Mouse (Mus musculus) retina, postnatal 7 days (tissue): ENCODE results near the gene Plekhg5.
A peak's percentile ranks its signal among the peaks of the same experiment; 100 is the strongest.

ENCODE experiments used
- DNase-seq: peaks from one replicate; pipeline ENCODE4 v3.0.0-alpha.2; 2012; ENCODE audit warnings: low read depth, low spot score

The Plekhg5 gene

GRCm38 (mm10) chr4:152125161-152126025, 53.1 kb downstream of the Plekhg5 start:
- no peak for DNase-seq

- no peak for DNase-seq
These were observed 54.0 kb downstream of the Plekhg5 start for GRCm38 (mm10) chr4:152126026-152126920.

DNA sequence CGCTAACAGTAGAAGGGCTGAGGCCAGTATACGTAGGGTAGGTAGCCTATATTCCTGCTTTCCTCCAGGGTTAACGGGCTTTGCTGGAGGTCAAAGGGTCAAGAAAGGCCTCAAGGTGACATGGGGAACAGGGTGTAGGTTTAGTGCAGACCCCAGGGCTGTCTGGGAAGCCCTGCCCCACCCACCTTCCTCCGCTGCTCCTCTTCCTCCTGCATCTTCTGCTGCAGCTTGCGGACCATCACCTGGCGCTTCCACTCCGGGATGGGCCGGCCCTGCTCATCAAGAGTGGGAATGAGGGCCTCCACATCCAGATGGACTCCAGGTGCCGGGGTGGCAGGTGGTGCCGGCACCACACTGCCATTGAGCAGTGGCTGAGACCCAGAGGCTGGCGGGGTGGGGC, 55.6 kb downstream of the Plekhg5 start:
- DNase-seq: no peak

DNA sequence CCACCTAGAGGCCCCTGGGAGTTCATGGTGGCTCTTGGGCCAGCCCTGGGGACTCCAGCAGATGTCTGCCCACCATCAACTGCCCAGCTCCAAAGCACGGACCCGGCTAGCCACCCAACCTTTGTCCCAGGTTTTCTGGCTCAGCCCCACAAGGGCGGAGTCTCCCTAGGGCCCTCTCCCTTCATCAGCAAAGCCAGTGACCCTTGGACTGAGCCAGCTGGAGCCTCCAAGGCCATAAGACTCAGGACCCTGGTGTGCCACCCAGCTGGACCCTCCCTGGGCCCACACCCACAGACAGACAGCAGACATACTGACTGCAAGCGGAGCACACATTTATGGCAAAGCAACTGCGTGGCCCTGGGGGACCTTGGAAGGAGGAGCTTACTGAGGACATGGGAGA, 56.5 kb downstream of the Plekhg5 start:
- no peak for DNase-seq

DNA sequence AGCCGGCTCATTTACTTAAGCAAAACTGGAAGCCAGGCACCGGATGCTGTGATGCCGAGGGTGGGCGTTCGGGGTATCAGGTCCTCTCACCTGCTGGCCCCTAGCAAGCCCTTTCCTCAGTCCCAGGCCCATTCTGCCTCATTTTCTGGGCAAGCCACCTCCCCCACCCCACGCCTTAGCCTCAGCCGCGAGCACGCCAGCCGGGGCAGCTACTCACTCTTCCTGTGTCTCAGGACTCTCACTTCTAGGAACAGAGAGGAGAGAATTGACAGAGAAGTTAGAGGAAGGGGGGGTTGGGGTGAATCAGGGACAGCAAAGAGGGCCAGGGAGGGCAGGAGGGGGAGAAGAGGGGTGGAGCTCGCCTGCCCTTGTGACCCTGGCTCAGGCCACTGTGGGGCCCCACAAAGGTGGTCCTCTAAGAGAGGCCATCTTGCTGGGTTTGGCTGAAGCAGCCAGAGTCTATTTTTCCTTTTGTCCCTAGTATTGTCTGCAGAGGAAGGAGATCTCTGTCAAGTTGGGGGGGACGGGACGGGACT, 57.2 kb downstream of the Plekhg5 start:
- no peak for DNase-seq

GRCm38 (mm10) chr4:152130771-152131653, 58.7 kb downstream of the Plekhg5 start:
- no peak for DNase-seq

- DNase-seq: no peak
These were observed 59.8 kb downstream of the Plekhg5 start for GRCm38 (mm10) chr4:152131809-152132771.

DNA sequence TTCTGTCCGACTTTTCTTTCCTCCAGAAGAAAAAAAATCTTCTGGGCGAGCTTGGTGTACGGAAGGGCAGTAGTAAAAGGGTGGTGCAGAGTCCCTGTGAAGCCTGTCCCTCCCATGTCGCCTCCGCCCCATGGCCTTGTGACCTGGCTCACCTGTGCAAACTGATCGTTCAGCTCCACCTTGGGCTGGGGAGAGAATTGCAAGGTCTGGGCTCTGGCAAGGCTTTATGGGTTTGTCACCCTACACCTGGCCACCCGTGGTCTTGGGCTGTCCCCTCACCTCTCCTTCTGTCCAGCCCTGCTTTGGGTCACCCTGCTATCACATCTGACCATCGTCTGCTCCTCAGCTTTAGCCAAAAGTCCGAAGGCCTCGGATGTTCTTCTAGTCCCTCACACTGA, 60.5 kb downstream of the Plekhg5 start:
- DNase-seq: no peak

GRCm38 (mm10) chr4:152133213-152133612, 60.9 kb downstream of the Plekhg5 start:
- no peak for DNase-seq

DNA sequence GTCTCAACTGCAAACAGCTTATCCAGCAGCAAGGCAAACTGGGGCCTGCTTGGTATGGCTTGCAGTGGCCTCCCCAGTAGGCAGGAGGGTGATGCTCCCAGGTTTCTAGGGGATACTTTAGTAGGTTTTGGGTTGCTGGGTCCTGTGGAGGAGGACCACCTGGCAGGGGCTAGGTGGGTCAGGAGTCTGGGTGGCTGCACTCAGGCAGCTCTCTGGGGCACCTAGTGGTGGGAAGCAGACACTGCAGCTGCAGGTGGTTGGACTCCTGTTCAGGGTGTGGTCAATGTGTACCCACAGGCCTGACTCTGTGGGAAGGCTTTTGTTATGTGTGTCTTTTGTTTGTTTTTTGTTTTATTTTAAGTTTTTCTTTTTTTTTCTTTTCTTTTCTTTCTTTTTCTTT, 62.2 kb downstream of the Plekhg5 start:
- no peak for DNase-seq

- DNase-seq: no peak
These were observed 63.1 kb downstream of the Plekhg5 start for GRCm38 (mm10) chr4:152135363-152135762.

- no peak for DNase-seq
These were observed 64.0 kb downstream of the Plekhg5 start for GRCm38 (mm10) chr4:152136112-152136875.

DNA sequence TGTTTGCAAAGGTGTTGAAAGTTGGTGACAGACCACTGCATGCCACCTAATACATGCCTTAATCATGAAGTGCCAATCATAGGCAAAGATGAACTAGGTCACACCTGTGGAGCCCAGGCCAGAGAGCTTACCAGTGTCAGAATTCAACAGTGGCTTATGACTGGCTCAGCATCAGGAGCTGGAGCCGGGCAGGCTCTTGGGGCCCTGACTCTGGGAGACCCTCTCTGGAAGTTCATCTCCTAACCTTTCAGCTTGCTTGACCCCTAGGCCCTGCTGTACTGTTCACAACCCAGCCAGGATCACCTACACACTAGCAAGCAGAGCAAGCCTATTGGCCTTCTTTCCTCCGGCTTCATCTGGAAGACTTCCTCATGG, 64.6 kb downstream of the Plekhg5 start:
- no peak for DNase-seq

DNA sequence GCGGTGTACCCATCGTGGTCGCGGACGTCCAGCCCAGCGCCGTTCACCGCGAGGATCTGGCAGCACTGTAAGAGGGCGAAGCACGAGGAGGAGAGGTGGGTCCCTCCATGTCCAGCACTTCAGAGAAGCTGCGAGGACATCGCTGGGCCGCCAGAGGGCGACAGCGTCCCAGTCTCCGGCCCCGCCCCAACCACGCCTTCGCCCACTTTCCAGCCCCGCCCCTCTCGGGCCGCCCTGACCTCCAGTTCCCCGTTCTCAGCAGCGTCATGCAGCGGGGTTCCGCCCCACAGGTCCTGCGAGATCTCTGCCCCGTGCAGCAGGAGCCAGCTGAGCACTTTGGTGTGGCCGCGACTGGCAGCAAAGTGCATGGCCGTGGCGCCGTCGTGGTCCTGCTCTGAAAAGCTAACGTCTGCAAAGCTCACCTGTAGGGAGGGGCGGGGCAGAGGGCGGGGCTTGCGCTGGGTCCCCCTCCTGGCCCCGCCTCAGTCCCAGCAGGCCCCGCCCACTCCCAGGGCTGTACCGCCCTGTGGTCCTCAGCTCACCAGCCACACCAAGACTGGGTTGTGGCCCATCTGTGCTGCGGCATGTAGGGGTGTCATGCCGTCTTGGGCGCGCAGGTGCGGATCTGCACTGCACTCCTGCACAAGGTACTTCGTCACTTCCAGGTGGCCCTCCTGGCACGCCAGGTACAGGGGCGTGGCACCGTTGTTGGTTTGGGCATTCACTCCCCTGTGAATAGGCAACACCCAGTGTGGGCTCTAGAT, 66.4 kb downstream of the Plekhg5 start:
- peak; percentile 82 for DNase-seq

GRCm38 (mm10) chr4:152140441-152140840, 68.1 kb downstream of the Plekhg5 start:
- no peak for DNase-seq

DNA sequence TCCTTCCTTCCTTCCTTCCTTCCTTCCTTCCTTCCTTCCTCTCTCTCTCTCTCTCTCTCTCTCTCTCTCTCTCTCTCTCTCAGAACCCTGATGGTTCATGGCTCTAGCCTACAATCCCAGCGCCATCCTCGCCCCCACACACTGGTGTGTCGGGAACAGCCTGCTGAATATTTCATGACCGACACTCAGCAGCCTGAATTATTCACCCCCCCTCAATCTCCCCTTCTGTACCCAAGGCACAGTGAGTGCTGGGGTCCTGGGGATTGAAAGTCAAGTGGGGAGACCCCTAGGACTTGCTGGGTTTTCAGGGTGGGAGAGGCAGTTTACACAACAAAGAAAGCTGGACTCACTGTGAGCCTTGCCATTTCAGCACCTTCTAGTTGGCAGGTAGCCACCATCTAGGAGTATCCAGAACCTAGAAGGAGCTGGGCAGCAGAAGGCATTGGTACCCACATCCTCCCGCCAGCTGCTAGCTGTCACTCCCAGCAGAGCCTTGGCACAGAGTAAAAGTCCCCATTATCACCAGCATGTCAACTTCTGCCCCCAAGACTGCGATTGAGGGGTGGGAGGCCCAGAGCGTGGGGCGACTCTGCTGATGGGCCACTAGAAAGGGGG, 69.3 kb downstream of the Plekhg5 start:
- DNase-seq: no peak

- no peak for DNase-seq
These were observed 71.3 kb downstream of the Plekhg5 start for GRCm38 (mm10) chr4:152143632-152144031.

DNA sequence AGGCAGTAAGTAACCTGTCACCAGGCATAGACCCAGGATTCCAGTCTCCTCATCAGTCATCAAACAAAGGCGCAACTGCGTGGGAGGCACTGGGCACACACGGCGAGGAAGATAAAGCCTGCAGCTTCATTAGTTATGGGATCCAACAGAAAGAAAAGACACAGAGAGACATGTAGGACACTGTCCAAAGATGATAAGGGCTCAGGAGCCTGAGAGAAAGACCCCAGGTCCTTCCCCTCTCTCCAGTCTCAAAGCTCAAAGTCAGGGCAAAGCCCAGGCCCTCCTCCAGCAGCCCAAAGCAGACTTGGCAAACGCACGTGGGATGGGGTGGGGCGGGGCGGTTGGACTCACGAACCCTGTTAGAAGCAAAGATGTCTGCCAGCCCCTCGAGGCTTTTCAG, 73.2 kb downstream of the Plekhg5 start:
- DNase-seq: no peak
